Mouse (Mus musculus) urinary bladder, postnatal 4 days (tissue): Measurements from ENCODE around the gene Tagln.
A peak's percentile ranks its signal among the peaks of the same experiment; 100 is the strongest.

Experiments
- DNase-seq, 2 experiments: peaks; one replicate each; pipeline ENCODE4 v3.0.0; 2021 to 2022; ENCODE audit warnings: low spot score in 2 of 2

Tagln gene

GRCm38 (mm10) chr9:45907078-45907428, 28.8 kb downstream of the Tagln start:
- DNase-seq, result no peak

DNA sequence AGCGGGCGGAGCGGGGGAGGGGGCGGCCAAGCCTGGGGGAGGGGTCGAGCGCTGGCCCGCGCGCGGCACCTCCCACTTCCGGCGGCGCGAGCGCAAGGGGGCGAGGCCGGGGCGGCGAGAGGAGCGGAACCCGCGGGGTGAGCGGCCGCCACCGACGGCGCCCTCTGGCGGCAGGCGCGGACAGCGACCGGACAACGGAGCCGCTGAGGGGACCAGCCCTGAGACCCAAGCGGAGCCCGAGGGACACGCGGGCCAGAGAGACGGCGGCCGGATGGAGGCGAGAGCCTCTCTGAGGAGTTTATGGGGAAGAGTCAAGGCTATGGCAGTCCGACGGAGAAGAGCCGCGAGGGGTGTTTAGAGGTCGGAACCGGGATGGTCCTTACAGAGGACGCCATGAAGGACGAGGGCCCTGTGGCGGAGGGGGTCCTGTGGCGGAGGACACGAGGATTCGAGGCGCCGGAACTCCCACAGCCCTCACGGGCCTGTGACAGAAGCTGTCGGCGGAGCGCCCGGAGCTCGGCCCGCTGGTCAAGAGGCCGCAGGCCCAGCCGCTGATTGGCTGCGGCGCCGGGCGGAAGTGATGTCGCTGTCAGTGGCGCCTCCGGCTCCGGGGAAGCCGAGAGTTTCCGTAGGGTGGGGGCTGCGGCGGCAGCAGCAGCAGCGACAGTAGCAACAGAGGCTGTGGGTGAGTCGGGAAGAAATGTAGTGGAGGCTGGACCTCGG, 29.3 kb downstream of the Tagln start, which contains the start of the genes Pcsk7 and Rnf214:
Pcsk7 (plus strand) TSS at position 143 of the 723 bp plus-strand sequence.
Rnf214 (minus strand) TSS at position 557 of the 723 bp plus-strand sequence.
- DNase-seq, result peak; percentile 87 to 93

- no peak for DNase-seq
These were observed 30.0 kb downstream of the Tagln start for GRCm38 (mm10) chr9:45905811-45906237.

DNA sequence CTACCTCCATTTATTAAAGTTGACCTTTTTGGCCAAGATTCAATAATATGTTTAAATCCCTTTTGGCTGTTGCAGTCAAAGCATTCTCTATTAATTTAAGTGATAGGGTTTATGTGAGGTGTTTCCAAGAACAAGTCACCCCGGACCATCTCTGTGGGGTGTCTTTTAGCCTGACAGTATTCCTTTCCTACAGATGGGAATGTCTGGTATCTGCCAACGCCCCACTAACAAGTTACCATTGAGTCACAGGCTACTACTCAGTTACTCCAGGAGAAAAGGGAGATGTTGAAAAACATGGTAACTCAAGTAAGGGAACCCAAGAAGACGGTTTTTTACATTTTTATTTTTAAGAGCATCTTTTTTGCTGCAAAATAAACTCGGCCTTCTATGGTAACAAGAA, 30.7 kb downstream of the Tagln start:
- DNase-seq, result no peak

- no peak for DNase-seq
These were observed 42.2 kb downstream of the Tagln start for GRCm38 (mm10) chr9:45893681-45894080.
